Mouse (Mus musculus): Measurements from ENCODE around the gene Pknox2.

Pknox2 gene

GRCm38 (mm10) chr9:37038859-37039258 is 108.3 kb downstream of the Pknox2 start:
- DNase-seq = no peak

GRCm38 (mm10) chr9:37038445-37038844 is 108.8 kb downstream of the Pknox2 start:
- no peak for DNase-seq

- no peak for DNase-seq
Measured at GRCm38 (mm10) chr9:37037405-37037804, 109.8 kb downstream of the Pknox2 start.

DNA sequence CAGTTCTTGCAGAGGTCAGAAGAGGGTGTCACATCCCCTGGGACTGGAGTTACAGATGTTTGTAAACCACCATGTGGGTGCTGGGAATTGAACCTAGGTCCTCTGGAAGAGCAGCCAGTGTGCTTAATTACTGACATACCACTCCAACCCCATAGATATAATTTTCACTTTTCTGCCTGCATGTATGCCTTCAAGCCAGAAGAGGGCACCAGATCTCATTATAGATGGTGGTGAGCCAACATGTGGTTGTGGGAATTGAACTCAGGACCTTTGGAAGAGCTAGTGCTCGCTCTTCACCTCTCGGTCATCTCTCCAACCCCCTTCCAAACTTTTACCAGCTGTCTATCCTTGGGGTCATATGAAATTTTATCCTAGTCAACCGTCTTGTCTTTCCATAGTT is 112.0 kb downstream of the Pknox2 start:
- DNase-seq = no peak

DNA sequence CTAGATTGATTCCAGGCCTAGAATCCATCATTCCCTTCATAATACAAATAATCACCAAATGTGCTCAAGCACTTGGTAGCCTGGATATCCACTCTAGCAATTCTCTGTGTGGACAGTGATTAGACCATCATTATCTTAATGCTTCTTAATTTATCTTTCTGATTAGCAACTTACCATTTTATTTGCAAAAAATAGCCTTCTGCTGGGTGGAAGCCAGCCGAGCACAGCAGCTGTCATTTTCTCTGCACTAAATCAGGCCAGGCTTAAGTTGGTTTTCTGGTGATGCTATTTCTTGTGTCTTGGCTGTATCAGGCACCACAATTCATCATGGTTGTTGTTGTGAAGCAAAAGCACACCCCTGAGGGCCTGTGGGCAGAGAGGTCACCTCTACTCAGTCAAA is 112.9 kb downstream of the Pknox2 start:
- no peak for DNase-seq

DNA sequence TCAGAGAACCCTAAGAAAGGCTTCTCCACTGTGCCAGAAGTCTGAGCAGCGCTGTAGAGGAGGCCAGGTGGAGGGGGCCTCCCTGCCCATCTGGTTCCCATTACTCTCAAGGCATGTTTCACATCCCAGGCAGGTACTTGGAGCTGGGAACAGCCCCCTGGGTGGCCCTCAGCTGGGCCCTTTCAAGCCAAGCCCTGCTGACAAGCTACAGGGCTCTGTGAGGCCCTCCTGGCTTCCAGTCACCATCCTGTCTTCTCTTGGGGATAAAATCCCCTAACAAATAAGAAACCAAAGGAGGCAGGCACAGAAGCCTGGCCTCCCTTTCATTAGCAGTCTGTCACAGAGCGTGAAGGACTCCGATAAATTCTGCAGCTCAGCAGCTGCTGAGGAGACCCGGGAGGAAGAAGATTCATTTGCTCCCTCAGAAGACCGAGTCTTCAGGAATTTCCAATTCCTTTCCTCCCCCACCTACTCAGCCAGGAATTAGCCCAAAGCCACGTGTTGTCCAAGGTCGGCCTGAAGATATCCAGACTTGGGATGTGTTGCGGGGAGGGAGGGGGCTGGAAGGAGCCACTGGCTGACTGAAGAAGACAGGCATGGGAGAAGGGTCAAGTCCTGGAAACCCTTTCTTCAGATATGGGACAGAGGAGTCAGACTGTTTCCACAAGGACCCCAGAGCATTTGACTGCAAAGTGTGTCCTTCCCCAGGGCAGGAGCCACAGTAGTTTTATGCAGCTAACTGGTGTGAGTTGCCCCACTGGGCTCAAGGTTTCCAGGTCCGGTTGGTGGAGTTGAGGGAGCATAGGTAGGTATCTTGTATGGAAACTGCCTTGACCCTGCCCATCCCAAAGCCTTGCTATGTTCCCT is 116.6 kb downstream of the Pknox2 start:
- DNase-seq = no peak

GRCm38 (mm10) chr9:37029811-37030346 is 117.3 kb downstream of the Pknox2 start:
- no peak for DNase-seq

GRCm38 (mm10) chr9:37027825-37028575 is 119.2 kb downstream of the Pknox2 start:
- no peak for DNase-seq

- DNase-seq = no peak
Measured at GRCm38 (mm10) chr9:37025913-37026312, 121.3 kb downstream of the Pknox2 start.

GRCm38 (mm10) chr9:37021586-37022230 is 125.5 kb downstream of the Pknox2 start:
- DNase-seq = no peak

- DNase-seq = no peak
Measured at GRCm38 (mm10) chr9:37018154-37018553, 129.1 kb downstream of the Pknox2 start.

GRCm38 (mm10) chr9:37017169-37017568 is 130.0 kb downstream of the Pknox2 start:
- no peak for DNase-seq

DNA sequence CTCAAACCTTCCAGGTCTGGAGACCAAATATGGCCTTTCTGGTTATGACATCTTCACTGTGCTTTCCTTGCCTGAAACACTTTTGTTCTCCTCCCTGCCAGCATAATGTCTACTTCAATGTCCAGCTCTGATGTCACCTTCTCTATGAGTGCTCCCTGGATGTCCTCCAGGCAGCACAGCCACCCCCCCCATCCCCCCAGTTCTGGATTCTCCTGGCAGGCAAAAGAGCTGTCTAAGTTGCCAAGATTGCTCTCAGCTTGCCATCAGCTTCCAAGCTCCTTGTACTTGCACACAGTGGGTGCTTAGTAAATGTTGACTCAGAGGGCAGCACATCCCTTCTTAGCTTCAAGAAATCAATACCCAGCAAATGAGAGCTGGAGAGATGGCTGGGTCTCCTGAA is 131.0 kb downstream of the Pknox2 start:
- DNase-seq = no peak

DNA sequence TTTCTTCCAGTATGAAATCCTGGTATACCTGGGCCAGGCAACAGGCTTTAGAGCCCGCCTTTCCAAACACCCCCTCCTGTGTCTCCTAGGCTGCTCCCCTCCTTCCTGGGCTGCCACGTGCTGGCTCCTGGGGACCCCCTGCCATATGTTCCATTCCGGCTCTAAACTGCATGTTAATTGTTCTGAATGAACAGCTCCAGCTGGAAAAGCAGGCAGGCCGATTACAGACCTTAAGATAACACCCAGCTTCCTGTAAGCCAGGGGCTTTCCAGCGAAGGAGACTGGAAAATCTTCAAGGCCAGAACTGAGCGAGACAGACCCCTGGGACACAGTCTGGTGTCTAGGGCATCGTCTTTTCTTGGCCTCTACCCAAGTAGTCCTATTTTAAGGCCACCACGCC is 133.6 kb downstream of the Pknox2 start:
- DNase-seq = no peak

GRCm38 (mm10) chr9:37008090-37008489 is 139.1 kb downstream of the Pknox2 start:
- no peak for DNase-seq

DNA sequence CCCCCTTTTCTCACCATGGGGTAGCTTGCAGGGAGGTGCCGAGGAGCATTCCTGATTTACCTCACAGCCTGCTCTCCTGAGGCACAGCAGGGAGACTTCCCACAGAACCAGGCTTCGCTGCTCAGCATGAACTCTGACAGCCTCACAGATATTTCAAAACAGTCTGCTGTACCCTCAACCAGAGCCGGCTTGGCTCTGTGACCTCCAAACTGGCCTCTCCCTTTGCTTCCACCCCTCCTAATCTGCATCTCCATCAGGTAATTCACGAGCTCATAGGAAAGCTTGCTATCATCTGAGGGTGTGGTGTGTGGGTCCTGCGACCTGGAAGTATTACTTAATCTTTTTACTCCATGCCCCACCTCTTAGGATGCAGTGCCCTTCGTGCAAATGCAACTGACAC is 142.5 kb downstream of the Pknox2 start:
- DNase-seq = no peak

- no peak for DNase-seq
Measured at GRCm38 (mm10) chr9:37001935-37002535, 145.2 kb downstream of the Pknox2 start.

DNA sequence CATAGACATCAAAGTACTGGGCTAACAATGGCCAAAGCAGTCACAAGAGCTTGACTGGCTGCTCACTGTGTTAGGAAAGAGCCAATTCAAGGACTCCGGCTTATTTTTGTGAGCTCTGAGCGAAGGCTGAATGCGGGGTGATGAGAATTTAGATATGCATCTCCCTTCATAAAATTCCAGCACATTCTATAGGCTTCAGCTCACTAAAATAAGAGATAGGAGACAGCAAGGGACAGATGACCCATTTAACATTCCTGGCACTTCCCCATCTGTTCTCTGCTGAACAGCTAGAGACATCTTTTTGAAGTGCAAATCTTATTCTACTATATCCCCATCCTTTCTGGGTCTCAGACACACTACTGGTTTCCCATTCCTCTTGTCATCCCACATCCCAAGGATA is 147.8 kb downstream of the Pknox2 start:
- no peak for DNase-seq

DNA sequence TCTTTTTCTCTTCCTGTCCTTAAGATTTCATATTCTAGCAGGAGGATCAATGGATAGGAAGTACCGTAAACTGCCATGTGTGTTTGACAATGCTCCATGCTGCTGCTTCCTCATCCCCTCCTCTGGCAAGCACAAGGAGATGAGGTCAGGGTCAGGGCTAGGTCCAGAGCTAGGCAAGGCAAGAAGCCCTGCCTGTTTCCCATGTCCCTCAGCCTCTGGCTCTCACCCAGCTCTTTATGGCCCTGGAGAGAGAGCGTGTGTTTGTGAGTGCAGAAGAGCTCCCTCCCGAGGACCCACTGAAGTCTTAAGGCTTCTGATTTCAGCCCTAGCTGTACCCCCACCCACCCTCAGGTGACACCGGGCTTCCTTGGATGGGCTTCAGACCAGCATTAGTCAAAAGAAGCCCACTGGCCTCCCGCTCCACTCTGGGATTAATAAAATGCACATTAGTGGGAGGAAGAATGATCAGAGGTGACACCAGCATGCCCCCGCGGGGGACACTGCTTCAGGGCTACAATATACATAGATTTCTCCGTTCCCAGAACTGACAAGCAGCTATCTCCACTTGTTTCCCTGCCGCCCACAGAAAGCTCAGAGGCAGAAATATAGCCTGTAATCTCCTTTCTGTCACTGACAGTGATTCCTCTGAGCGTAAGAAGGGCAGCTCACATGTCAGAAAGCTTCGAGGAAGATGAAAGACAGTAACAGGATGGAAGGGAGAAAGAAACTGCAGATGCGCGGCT is 156.4 kb downstream of the Pknox2 start:
- no peak for DNase-seq

DNA sequence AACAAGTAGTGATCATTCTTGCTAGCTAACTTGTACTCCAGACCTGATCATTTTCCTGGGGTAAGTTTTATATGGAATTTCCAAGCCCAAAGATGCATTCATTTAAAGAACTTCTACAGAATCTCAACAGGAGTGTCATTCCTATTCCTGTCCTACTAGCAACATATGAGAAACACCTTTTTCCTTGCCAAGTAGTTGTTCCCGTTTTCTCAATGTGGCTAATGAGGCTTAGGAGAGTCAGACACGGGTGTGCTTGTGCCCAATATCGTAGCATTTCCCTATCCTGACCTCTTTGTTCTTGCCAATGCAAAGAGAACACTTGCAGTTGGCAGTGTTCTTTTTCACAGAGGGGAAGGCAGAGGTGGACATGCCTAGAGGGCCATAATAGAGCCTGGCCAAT is 157.2 kb downstream of the Pknox2 start:
- no peak for DNase-seq

GRCm38 (mm10) chr9:36985233-36985632 is 162.0 kb downstream of the Pknox2 start:
- no peak for DNase-seq
